Mouse (Mus musculus) heart, embryonic 13.5 days (tissue): Measurements from ENCODE around the gene Wdr38. TPM values are rescaled to one million over a fixed set of nuclear protein-coding genes. Genes with fewer than 3 reads are reported as not detected.
A peak's percentile ranks its signal among the peaks of the same experiment; 100 is the strongest.

Experiments used
- ATAC-seq: fragments of 200-750 bp; cut with Nextera tagmentation; 2 replicates; pipeline ENCODE4 v1.8.0; 2017; ENCODE audit warnings: moderate TSS enrichment; ENCODE audit not compliant: insufficient number of reproducible peaks, low FRiP score, low TSS enrichment; ENCODE audit errors: extremely low read depth
- H3K27ac ChIP-seq: fragments of 300-500 bp; sonication (generic); replicated peaks from 2 replicates; pipeline ENCODE4 v1.5.1; 2015; ENCODE audit warnings: moderate library complexity, mild to moderate bottlenecking, inconsistent platforms
- H3K27me3 ChIP-seq: fragments of 300-500 bp; sonication (generic); replicated peaks from 2 replicates; pipeline ENCODE4 v1.6.1; 2015; ENCODE audit warnings: mild to moderate bottlenecking, inconsistent platforms
- H3K36me3 ChIP-seq: fragments of 300-500 bp; sonication (generic); 2 replicates; pipeline ENCODE4 v1.6.1; 2015; ENCODE audit warnings: mild to moderate bottlenecking, inconsistent platforms
- H3K4me1 ChIP-seq: fragments of 300-500 bp; sonication (generic); 2 replicates; pipeline ENCODE4 v1.6.1; 2015; ENCODE audit warnings: inconsistent platforms
- H3K4me2 ChIP-seq: fragments of 300-500 bp; sonication (generic); 2 replicates; pipeline ENCODE4 v1.6.1; 2015; ENCODE audit warnings: inconsistent platforms, mild to moderate bottlenecking, moderate library complexity
- H3K4me3 ChIP-seq: fragments of 300-500 bp; sonication (generic); 2 replicates; pipeline ENCODE4 v1.5.1; 2015; ENCODE audit warnings: moderate library complexity, mild to moderate bottlenecking, inconsistent platforms
- H3K9ac ChIP-seq: fragments of 300-500 bp; sonication (generic); 2 replicates; pipeline ENCODE4 v1.6.1; 2015; ENCODE audit warnings: inconsistent platforms, mild to moderate bottlenecking, moderate library complexity
- H3K9me3 ChIP-seq: fragments of 300-500 bp; sonication (generic); 2 replicates; pipeline ENCODE4 v1.6.1; 2016; ENCODE audit warnings: inconsistent platforms
- WGBS: fragments of 180-500 bp; shearing (Covaris S2); methylation state at CpG from one replicate; pipeline ENCODE4 v1.1.7; 2015; ENCODE audit warnings: mixed read lengths; 5-methylcytosine and 5-hydroxymethylcytosine counted together
- polyA plus RNA-seq: library from polyadenylated mRNA; unstranded; fragments of >200 nt; fragmentation: Nextera tagmentation; extraction: Ambion mirVana; gene quantifications from 2 replicates; pipeline ENCODE4 v1.2.1, GENCODE M21; 2015

Gene Wdr38
- polyA plus RNA-seq, 1 experiment from 2014 or later: 1.1 TPM

GRCm38 (mm10) chr2:38999381-38999780, 2.1 kb downstream of the Wdr38 start:
- no peak for ATAC-seq
- Histone ChIP-seq H3K9ac (no peak overlapping the region), H3K9me3 (no peaks in the 10 kb centered on the region), H3K36me3 (peaks cover 45% of the 10 kb centered on the region), H3K4me3 (no peak overlapping the region), H3K4me1 (peaks cover 30% of the 10 kb centered on the region), H3K4me2 (no peak overlapping the region), H3K27me3 (no peaks in the 10 kb centered on the region), H3K27ac (0 out of 2 replicates have a peak overlapping the region, but pooled peaks have one; percentile 8)
- 39% methylated on average over 4 of the region's 4 CpGs for WGBS

GRCm38 (mm10) chr2:38999910-39000586, 2.8 kb downstream of the Wdr38 start:
- Histone ChIP-seq H3K4me3 (no peak overlapping the region), H3K36me3 (peaks cover 45% of the 10 kb centered on the region), H3K4me1 (peaks cover 30% of the 10 kb centered on the region), H3K27ac (no peak overlapping the region), H3K27me3 (no peaks in the 10 kb centered on the region), H3K4me2 (no peak overlapping the region), H3K9me3 (no peaks in the 10 kb centered on the region), H3K9ac (no peak overlapping the region)
- ATAC-seq: no peak
- 65% methylated on average over 8 of the region's 8 CpGs for WGBS

- H3K9me3 ChIP-seq: no peaks in the 10 kb centered on the region
- no peak overlapping the region for H3K9ac ChIP-seq
- no peaks in the 10 kb centered on the region for H3K27me3 ChIP-seq
- H3K4me2 ChIP-seq: no peak overlapping the region
- H3K4me1 ChIP-seq: peaks cover 31% of the 10 kb centered on the region
- ATAC-seq: no peak
- no peak overlapping the region for H3K4me3 ChIP-seq
- no peak overlapping the region for H3K27ac ChIP-seq
- WGBS: 85% methylated on average over 4 of the region's 4 CpGs
- peaks cover 45% of the 10 kb centered on the region for H3K36me3 ChIP-seq
Observed at GRCm38 (mm10) chr2:39000587-39000919, 3.3 kb downstream of the Wdr38 start.

- Histone ChIP-seq H3K36me3 (peaks cover 45% of the 10 kb centered on the region), H3K4me3 (no peak overlapping the region), H3K4me2 (no peak overlapping the region), H3K9ac (no peak overlapping the region; the same call in 1 of the 2 replicates), H3K9me3 (no peaks in the 10 kb centered on the region), H3K4me1 (peaks cover 43% of the 10 kb centered on the region), H3K27me3 (no peaks in the 10 kb centered on the region), H3K27ac (no peak overlapping the region)
- WGBS: 71% methylated on average over 3 of the region's 3 CpGs
- ATAC-seq: no peak
Observed at GRCm38 (mm10) chr2:39001866-39002265, 4.6 kb downstream of the Wdr38 start.

- Histone ChIP-seq H3K36me3 (peaks cover 45% of the 10 kb centered on the region), H3K4me3 (peak overlapping the region; percentile 82), H3K4me1 (peaks cover 41% of the 10 kb centered on the region), H3K27ac (no peak overlapping the region), H3K9ac (peak overlapping the region; percentile 96), H3K9me3 (no peaks in the 10 kb centered on the region), H3K27me3 (no peaks in the 10 kb centered on the region), H3K4me2 (peak overlapping the region; percentile 98)
- no peak for ATAC-seq
- WGBS: 49% methylated on average over 8 of the region's 8 CpGs
Observed at GRCm38 (mm10) chr2:39003106-39003505, 5.8 kb downstream of the Wdr38 start.

- H3K9me3 ChIP-seq: no peaks in the 10 kb centered on the region
- H3K9ac ChIP-seq: peak overlapping the region; percentile 96
- WGBS: 62% methylated on average over 5 of the region's 5 CpGs
- H3K36me3 ChIP-seq: peaks cover 45% of the 10 kb centered on the region
- peak overlapping the region; percentile 98 for H3K4me2 ChIP-seq
- no peak for ATAC-seq
- no peak overlapping the region; the same call in 1 of the 2 replicates for H3K27ac ChIP-seq
- H3K27me3 ChIP-seq: no peaks in the 10 kb centered on the region
- peaks cover 37% of the 10 kb centered on the region for H3K4me1 ChIP-seq
- peak overlapping the region; percentile 82 for H3K4me3 ChIP-seq
Observed at GRCm38 (mm10) chr2:39003512-39003911, 6.2 kb downstream of the Wdr38 start.

GRCm38 (mm10) chr2:39004372-39004771, 7.1 kb downstream of the Wdr38 start:
- H3K27me3 ChIP-seq: no peaks in the 10 kb centered on the region
- H3K27ac ChIP-seq: peak overlapping the region; percentile 85
- peak overlapping the region; percentile 96 for H3K9ac ChIP-seq
- peak overlapping the region; percentile 82 for H3K4me3 ChIP-seq
- H3K4me2 ChIP-seq: peak overlapping the region; percentile 98
- 0% methylated on average over 11 of the region's 11 CpGs for WGBS
- ATAC-seq: no peak
- H3K4me1 ChIP-seq: peaks cover 46% of the 10 kb centered on the region
- H3K36me3 ChIP-seq: peaks cover 45% of the 10 kb centered on the region
- H3K9me3 ChIP-seq: no peaks in the 10 kb centered on the region

- Histone ChIP-seq H3K9ac (peak within 1 kb of the TSS; percentile 96), H3K27me3 (no peaks in the 10 kb centered on the region), H3K4me2 (peak within 1 kb of the TSS; percentile 98), H3K4me3 (peak within 1 kb of the TSS; percentile 82), H3K36me3 (peaks cover 41% of the 10 kb centered on the region), H3K9me3 (no peaks in the 10 kb centered on the region), H3K4me1 (peaks cover 50% of the 10 kb centered on the region), H3K27ac (peak within 1 kb of the TSS; percentile 85)
- peak; percentile 80 for ATAC-seq
- under 1% methylated on average over 58 of the region's 58 CpGs for WGBS
Observed at GRCm38 (mm10) chr2:39004880-39005435, 7.7 kb downstream of the Wdr38 start, which contains the start of gene Arpc5l. Gene Arpc5l, plus strand, starts transcription at chr2:39005348.

GRCm38 (mm10) chr2:39005574-39006079, 8.4 kb downstream of the Wdr38 start, which contains the start of gene Rpl35:
Gene Rpl35, minus strand, starts transcription at chr2:39005624.
- Histone ChIP-seq H3K4me3 (peak within 1 kb of the TSS; percentile 82), H3K36me3 (peaks cover 34% of the 10 kb centered on the region), H3K4me2 (peak within 1 kb of the TSS; percentile 98), H3K27me3 (no peaks in the 10 kb centered on the region), H3K27ac (peak within 1 kb of the TSS; percentile 85), H3K9ac (peak within 1 kb of the TSS; percentile 96), H3K9me3 (no peaks in the 10 kb centered on the region), H3K4me1 (peaks cover 52% of the 10 kb centered on the region)
- 11% methylated on average over 15 of the region's 15 CpGs for WGBS
- no peak for ATAC-seq

- WGBS: 84% methylated on average over 14 of the region's 14 CpGs
- Histone ChIP-seq H3K4me2 (peak overlapping the region; percentile 98), H3K27ac (no peak overlapping the region), H3K9me3 (no peaks in the 10 kb centered on the region), H3K27me3 (no peaks in the 10 kb centered on the region), H3K36me3 (peaks cover 28% of the 10 kb centered on the region), H3K9ac (peak overlapping the region; percentile 96), H3K4me3 (peak overlapping the region; percentile 82), H3K4me1 (peaks cover 58% of the 10 kb centered on the region)
- ATAC-seq: no peak
Observed at GRCm38 (mm10) chr2:39006149-39006730, 9.0 kb downstream of the Wdr38 start.

- Histone ChIP-seq H3K27me3 (no peaks in the 10 kb centered on the region), H3K9ac (peak overlapping the region; percentile 94), H3K9me3 (no peaks in the 10 kb centered on the region), H3K36me3 (peaks cover 20% of the 10 kb centered on the region), H3K4me3 (peak overlapping the region; percentile 89), H3K27ac (peak overlapping the region; percentile 94), H3K4me2 (peak overlapping the region; percentile 92), H3K4me1 (peaks cover 60% of the 10 kb centered on the region)
- peak; percentile 72 for ATAC-seq
- under 1% methylated on average over 44 of the region's 44 CpGs for WGBS
Observed at GRCm38 (mm10) chr2:39007865-39008264, 10.6 kb downstream of the Wdr38 start.
